ENCODE assay signal across 8 mouse cellular contexts in genomic region chr15:3423177-3423576, GRCm38 (mm10).
DNase-seq lines count a peak whose midpoint lies in the region; ATAC-seq and TF ChIP-seq lines count a peak whose summit lies in the region.

No protein-coding gene starts in this region.

- H3K4me2 ChIP-seq in hindbrain, embryonic 12.5 days (replicated peaks), result no peak overlapping the region
- H3K4me2 ChIP-seq in forebrain, embryonic 16.5 days (ENCODE audit: low read length), result no peak overlapping the region

- no peak overlapping the region for H3K4me3 ChIP-seq in hindbrain, embryonic 10.5 days
- no peak overlapping the region for H3K4me3 ChIP-seq in hindbrain, embryonic 12.5 days
- no peak overlapping the region for H3K4me3 ChIP-seq in thymus, adult 2 months (ENCODE audit: control insufficient read depth, insufficient read depth, low read length)
- H3K4me3 ChIP-seq in forebrain, embryonic 16.5 days (replicated peaks; ENCODE audit: low read length), result no peak overlapping the region

- no peaks in the 10 kb centered on the region for H3K27me3 ChIP-seq in hindbrain, embryonic 10.5 days (ENCODE audit: insufficient read depth, poor library complexity, severe bottlenecking)
- no peaks in the 10 kb centered on the region for H3K27me3 ChIP-seq in hindbrain, embryonic 12.5 days
- H3K27me3 ChIP-seq in thymus, adult 2 months (ENCODE audit: control insufficient read depth, insufficient read depth, low read length), result no peaks in the 10 kb centered on the region
- no peaks in the 10 kb centered on the region for H3K27me3 ChIP-seq in forebrain, embryonic 16.5 days (replicated peaks; ENCODE audit: control insufficient read depth, insufficient read depth, low read length)

- peak; percentile 2 for DNase-seq in hindbrain, embryonic 10.5 days (ENCODE audit: low spot score)
- peak; percentile 53 for DNase-seq in NIH3T3 (ENCODE audit: low read depth)
- DNase-seq in heart, adult 18-20 months, result peak; percentile 74 to 78
- DNase-seq in kidney, postnatal 36 days, result peak; percentile 54 to 70
- no peak for DNase-seq in thymus, adult 2 months
- DNase-seq in frontal cortex, postnatal 36 days (ENCODE audit: low spot score in 2 of 2), result no peak

- 67% methylated on average over 4 of the region's 4 CpGs for WGBS in hindbrain, embryonic 10.5 days
- 63% methylated on average over 4 of the region's 4 CpGs for WGBS in hindbrain, embryonic 12.5 days
- WGBS in thymus, adult 2 months, result 90% methylated on average over 4 of the region's 4 CpGs
- 68% methylated on average over 4 of the region's 4 CpGs for WGBS in forebrain, embryonic 16.5 days

- no peaks in the 10 kb centered on the region for H3K9me3 ChIP-seq in hindbrain, embryonic 10.5 days
- no peaks in the 10 kb centered on the region for H3K9me3 ChIP-seq in hindbrain, embryonic 12.5 days (replicated peaks)
- H3K9me3 ChIP-seq in forebrain, embryonic 16.5 days (ENCODE audit: control insufficient read depth, low read length), result no peaks in the 10 kb centered on the region

- no peak overlapping the region for H3K27ac ChIP-seq in hindbrain, embryonic 10.5 days
- no peak overlapping the region for H3K27ac ChIP-seq in hindbrain, embryonic 12.5 days
- H3K27ac ChIP-seq in thymus, adult 2 months (ENCODE audit: control insufficient read depth, insufficient read depth, low read length), result no peak overlapping the region
- H3K27ac ChIP-seq in forebrain, embryonic 16.5 days (ENCODE audit: low read length), result no peak overlapping the region

- H3K9ac ChIP-seq in hindbrain, embryonic 12.5 days, result no peak overlapping the region
- H3K9ac ChIP-seq in forebrain, embryonic 16.5 days (replicated peaks; ENCODE audit: low read depth, low read length), result no peak overlapping the region

- no peak for ATAC-seq in hindbrain, embryonic 12.5 days (ENCODE audit: low FRiP score)
- ATAC-seq in forebrain, embryonic 16.5 days, result no peak

- no peak for TF ChIP-seq POLR2A in thymus, adult 2 months (IDR thresholded peaks at IDR 0.05; ENCODE audit: control insufficient read depth, extremely low read depth, insufficient read depth, low read length, poor library complexity)

- no peak for TF ChIP-seq CTCF in thymus, adult 2 months (IDR thresholded peaks at IDR 0.05; ENCODE audit: borderline replicate concordance, control insufficient read depth, extremely low read depth, insufficient read depth, low read length, poor library complexity)

- no peaks in the 10 kb centered on the region for H3K4me1 ChIP-seq in hindbrain, embryonic 10.5 days (replicated peaks)
- 0 out of 2 replicates have a peak, but pooled peaks cover 2% of the 10 kb centered on the region for H3K4me1 ChIP-seq in hindbrain, embryonic 12.5 days
- H3K4me1 ChIP-seq in thymus, adult 2 months (replicated peaks; ENCODE audit: control insufficient read depth, insufficient read depth, low read length), result no peaks in the 10 kb centered on the region
- H3K4me1 ChIP-seq in forebrain, embryonic 16.5 days (replicated peaks; ENCODE audit: control insufficient read depth, insufficient read depth, low read length), result no peaks in the 10 kb centered on the region

- no peaks in the 10 kb centered on the region for H3K36me3 ChIP-seq in hindbrain, embryonic 10.5 days
- no peaks in the 10 kb centered on the region for H3K36me3 ChIP-seq in hindbrain, embryonic 12.5 days
- H3K36me3 ChIP-seq in thymus, adult 2 months (ENCODE audit: control insufficient read depth, insufficient read depth, low read length), result no peaks in the 10 kb centered on the region
- H3K36me3 ChIP-seq in forebrain, embryonic 16.5 days (ENCODE audit: control insufficient read depth, insufficient read depth), result no peaks in the 10 kb centered on the region

Comparison
In these comparisons a context has a peak if more than half of its experiments do, and no peak if none do; other contexts are left out.
1. DNase-seq: peak in hindbrain, embryonic 10.5 days (single experiment), NIH3T3 (single experiment), heart, adult 18-20 months (2 of 2) and kidney, postnatal 36 days (2 of 2); none in thymus, adult 2 months (single experiment) and frontal cortex, postnatal 36 days (0 of 2).